Mouse (Mus musculus) kidney, postnatal 10 days (tissue): ENCODE results near the gene Tex50.
"Not testable (repeated sequence)": the region's sequence is repeated elsewhere in the genome, so short reads cannot be mapped to it uniquely, and the experiment has no call there.

Experiments
- DNase-seq: peaks from one replicate; pipeline ENCODE4 v3.0.0; 2021; ENCODE audit warnings: mixed read lengths

Tex50 gene

GRCm38 (mm10) chr1:161159214-161159613, at the start of gene Tex50:
TSS of gene Tex50 (minus strand) at chr1:161159314.
- DNase-seq, result no peak

DNA sequence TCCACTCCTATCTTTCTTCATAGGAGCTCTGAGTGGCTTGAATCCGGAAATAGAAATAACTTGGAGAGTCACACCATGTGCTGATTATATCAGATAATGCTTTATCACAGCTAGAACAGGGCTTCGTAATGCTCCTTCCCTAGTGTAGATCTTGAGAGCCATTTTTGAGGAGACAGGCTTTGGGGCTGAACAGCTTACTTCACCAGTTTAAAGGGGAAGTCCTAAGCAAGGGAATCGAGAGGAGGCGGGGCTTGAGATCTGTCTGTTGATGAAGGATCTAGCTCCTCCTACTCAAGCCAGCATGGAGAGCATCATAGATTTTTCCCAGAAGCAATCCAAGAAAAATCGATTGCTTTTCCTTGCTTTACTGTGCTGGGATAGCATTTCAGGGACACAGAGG, 40.7 kb upstream of the Tex50 start:
- DNase-seq, result no peak

GRCm38 (mm10) chr1:161196364-161196763, 37.2 kb upstream of the Tex50 start:
- DNase-seq, result not testable (repeated sequence)

GRCm38 (mm10) chr1:161195541-161196351, 36.6 kb upstream of the Tex50 start:
- peak; percentile 88 for DNase-seq

DNA sequence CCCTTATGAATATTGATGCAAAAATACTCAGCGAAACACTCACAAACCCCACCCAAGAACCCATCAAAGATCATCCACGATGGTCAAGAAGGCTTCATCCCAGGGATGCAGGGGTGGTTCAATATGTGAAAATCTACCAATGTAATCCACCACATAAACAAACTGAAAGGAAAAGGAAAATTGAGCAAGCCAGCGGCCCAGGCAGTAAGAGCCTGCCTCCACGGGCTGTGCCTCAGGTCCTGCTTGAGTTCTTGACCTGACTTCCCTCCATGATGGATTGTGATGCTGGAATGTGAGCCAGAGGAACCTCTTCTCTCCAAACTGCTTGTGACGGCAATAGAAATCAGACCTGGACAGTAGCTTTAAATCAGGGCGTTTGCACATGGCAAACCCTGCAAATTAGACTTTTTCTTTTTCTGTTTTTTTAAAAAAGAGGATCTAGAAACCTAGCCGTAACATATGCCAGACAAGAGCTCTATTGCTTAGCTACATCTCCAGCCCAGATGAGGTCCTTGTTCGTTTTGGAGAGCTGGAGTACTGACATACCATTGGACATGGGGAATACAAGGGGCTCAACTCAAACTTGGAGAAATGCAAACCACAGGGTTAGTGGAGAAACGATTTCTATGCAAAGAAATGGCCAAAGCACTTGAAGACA, 31.3 kb upstream of the Tex50 start:
- DNase-seq, result no peak

DNA sequence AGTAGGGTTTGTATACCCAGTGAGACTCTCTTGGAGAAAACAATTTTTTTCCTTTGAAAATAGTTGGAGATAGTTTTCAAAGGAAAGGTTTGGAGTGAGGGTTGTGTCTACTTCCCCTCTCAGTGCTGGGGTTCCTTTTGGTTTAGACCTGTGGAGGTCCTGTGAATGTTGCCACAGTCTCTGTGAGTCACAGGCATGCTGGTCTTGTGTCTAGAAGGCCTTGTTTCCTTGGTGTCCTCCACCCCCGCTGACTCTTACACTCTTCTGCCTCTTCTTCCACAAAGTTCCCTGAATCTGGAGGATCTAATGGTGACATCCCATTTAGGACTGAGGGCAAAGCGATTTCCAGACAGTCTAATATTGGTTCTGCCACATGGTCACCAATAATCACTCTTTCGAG, 26.3 kb upstream of the Tex50 start:
- DNase-seq, result no peak

- no peak for DNase-seq
These were observed 24.6 kb upstream of the Tex50 start for GRCm38 (mm10) chr1:161183677-161184076.

GRCm38 (mm10) chr1:161182386-161182785, 23.3 kb upstream of the Tex50 start:
- DNase-seq, result no peak

DNA sequence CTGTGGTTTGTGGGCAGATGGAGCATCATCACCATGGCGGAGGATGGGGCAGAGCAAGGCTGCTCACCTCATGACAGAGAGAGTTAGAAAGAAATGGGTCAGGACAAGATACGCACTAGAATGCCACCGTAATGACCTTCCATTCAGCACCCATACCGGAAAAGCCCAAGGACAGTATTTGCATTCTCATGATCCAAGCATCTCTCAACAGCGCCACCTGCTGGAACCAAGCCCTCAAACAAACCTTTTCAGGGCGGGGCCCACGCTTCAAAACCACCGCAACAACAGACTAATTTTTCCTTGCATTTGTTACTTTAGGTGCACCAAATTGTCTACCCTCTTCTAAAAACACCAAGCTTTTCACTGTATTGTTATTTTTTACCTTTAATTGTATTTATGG, 21.6 kb upstream of the Tex50 start:
- DNase-seq, result peak; percentile 59

DNA sequence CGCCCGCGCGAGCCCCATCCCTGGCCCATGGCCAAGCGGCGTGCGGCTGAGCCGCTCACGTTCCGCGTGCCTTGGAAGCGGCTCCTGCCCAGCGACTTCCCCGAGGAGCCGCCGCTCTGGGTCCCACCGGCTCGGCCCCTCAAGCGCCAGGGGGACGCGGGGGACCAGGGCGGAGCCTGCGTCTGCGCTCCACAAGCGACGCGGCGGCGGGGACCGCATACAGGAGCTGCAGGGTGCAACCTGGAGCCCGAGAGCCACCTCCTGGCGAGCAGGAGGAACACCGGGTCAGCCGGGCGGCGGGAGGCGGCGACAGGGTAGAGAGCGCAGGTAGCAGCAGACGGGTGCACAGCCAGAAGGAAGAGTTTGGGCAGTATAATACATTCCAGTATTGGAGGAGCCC, 11.5 kb upstream of the Tex50 start:
- peak; percentile 86 for DNase-seq

DNA sequence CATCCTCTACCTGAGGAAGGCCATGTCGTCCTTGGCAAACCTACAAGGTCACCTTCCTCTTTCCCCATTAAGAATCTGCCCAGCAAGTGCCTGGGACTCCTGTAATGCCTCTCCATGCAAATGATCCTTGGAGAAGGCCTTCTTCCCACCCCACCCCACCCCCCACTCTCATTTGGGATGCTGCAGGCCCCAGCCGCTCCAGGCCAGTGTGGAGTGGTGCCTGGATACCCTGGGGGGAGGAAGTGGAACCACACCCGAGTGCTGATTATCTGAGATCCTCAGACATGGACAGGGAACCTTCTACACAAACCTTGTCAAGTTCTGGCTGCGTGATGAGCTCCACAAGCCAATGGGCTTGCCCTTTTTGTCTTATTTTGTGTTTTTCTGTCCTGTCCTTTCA, 1.2 kb upstream of the Tex50 start:
- DNase-seq, result no peak

GRCm38 (mm10) chr1:161156546-161156945, 2.6 kb downstream of the Tex50 start:
- DNase-seq, result no peak

DNA sequence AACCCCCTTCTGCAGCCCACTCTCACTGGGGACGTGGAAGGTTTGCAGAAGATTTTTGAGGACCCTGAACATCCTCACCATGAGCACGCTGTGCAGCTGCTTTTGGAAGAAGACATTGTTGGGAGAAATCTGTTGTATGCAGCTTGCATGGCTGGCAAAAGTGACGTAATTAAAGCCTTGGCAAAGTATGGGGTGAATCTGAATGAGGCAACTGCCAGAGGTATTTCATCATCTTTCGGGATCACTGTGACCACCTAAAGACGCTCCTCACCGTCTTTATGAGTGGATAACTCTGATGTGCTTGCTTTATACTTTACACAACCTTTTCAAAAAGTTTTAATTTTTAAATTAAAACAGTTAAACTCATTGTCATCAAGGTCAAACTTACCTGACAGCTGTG, 8.0 kb downstream of the Tex50 start:
- no peak for DNase-seq

DNA sequence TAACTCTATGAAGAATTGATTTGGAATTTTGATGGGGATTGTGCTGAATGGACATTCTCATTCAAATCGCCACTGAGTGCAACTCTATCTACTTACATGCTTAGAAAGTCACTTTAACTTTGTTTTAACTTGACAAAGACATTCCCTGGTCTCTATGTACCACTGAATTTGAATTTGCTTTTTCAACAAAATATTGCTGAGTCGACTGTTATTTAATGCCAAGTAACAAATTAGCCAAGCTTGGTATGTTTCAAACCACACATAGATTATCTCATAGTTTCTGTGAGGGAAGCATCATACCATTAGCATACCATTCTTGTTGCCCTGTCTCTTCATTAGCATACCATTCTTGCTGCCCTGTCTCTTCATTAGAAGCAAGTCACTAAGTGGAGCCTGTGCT, 11.2 kb downstream of the Tex50 start:
- no peak for DNase-seq

DNA sequence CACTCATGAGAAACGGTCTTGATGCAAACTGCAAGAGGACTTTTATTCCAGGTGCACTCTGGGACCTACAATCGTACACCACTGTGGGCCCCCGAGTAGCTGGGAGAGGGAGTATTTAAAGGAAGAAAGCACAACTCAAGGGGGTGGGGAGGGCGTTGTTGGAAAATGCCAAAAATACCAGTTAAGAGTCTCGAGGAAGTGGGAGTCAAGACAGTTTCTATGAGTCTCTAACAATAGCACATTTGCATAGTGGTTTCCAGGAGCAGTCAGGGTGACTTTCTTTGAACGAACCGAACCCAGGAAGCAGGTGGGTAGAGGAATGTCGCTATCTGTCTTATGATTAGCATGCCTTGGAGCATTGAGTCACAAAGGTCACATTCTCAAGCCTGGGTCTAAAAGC, 13.5 kb downstream of the Tex50 start:
- not testable (repeated sequence) for DNase-seq

- DNase-seq, result no peak
These were observed 15.9 kb downstream of the Tex50 start for GRCm38 (mm10) chr1:161143216-161143615.

DNA sequence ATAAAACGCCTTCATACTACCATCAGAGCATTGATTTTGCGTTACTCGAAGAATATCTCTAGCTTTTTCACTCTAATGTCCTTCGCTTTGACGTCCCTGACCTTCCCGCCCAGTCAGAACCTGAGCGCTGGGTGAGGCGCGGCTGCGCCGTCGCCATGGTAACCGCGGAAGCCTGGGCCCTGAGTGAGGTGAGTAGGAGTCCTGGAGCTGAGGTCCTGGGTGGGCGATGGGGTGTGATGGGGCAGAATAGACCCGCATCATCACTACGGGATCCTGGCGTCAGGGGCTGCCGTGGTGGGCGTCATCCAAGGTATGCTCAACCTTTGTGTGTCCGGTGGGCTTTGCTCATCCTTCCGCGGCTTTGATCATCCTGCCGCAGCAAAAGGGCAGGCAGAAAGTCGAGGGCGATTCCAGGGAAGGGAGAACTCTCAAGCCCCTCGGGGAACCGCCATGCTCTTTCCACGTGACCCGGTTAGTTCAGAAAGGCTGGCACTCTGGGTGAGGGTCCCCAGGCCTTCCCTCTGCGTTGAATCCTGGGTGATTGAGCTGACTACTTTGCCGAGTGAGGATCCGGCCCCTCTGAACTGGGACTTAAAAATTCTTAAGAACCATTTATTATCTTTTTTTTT, 16.5 kb downstream of the Tex50 start, which contains the start of gene Ankrd45:
TSS of gene Ankrd45 (plus strand) at position 161 of the 629 bp plus-strand sequence.
- peak; percentile 76 for DNase-seq

DNA sequence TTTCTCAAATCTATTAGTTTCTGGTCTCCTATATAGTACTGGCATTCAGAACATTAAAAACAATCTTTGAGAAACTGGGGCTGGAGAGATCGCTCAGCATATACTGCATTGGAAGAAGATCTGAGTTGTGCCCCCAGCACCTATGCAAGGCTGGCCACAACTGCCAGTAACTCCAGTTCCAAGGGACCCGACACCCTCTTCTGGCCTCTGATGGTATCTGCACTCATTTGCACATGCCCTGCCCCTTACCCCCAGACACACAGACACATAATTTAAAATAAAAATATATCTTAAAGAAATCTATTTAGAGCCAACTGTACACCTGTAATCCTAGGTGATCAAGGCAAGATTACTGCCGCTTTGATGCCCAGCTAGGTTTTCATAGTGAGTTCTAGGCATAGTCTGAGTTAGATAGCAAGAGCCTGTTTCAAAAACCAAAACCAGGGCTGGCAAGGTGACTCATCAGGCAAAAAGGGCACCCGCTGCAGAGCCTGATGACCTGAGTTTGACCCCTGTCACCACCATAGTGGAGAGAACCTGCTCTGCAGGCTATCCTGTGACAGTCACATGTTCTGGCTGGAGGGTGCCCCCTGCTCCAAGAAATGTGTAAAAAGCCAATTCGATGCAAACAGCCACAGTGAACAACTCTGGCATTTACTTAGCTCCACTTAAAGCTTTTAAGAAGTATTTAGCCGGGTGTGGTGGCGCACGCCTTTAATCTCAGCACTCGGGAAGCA, 18.9 kb downstream of the Tex50 start:
- no peak for DNase-seq

DNA sequence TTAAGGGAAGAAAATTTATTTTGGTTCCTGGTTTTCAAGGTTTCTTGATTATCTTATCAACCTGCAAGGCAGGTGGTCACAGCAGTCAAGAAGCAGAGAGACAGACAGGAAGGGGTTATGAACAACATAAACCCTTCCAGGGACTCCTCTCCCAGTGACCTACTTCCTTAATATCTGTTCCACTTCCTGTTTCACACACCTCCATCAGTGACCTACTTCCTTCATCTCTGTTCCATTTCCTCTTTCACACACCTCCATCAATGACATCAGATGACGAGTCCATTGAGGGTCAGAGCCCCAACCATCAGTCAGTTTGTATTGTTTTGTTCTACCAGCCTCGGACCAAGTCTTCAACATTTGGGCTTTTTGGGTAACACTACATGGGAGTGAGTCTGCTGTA, 19.6 kb downstream of the Tex50 start:
- DNase-seq, result no peak

DNA sequence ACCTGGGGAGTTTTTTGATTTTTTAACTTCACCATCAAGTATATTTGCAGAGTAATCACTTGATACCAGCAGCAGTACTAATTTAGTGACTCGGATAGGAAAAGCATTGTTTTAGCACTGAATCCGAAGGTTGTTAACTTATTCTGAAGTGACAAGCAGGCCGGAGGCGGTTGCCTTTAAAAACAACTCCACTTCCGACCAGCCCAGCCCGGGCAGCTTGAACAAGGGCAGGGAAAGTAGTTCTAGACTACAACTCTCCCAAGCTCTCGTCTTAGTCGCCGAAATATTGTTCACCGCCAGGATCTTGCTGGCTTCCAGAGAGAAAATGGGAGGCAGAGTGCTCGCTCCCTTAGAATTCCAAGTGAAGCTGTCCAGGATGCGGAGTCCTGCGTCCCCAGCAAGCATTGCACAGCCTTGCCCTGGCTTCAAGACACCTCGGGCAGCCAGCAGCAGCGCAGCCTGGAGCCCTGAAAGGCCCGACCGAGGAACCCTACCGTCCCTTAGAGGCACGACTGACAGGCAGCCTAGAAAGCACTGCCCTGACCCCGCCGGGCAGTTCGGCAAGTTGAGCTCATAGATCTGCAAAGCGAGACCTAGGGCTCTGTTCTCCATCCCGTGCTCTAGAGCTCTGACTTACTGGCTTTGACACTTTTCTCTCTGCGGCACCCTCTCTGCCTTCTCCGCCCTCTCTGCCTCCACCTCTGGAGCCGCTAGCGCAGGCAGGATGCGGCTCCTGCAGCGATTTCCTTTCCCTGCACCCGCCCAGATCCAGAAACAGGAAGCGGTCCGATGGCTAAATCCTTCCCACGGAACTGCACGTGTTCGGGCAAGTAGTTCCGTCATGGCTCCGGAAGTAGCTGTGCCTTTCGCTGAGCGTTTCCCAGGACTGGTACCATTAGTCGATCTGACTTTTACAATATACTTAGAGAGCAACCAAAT, 28.1 kb downstream of the Tex50 start, which contains the start of gene Klhl20:
TSS of gene Klhl20 (minus strand) at position 786 of the 939 bp plus-strand sequence.
- peak; percentile 96 for DNase-seq

- peak; percentile 63 for DNase-seq
These were observed 32.7 kb downstream of the Tex50 start for GRCm38 (mm10) chr1:161126461-161126860.
